Mouse (Mus musculus) hindbrain, embryonic 13.5 days (tissue): Measurements from ENCODE around the gene Tgfbr3l. TPM values are rescaled to one million over a fixed set of nuclear protein-coding genes. Genes with fewer than 3 reads are reported as not detected.

Experiments
- ATAC-seq: fragments of 200-750 bp; cut with Nextera tagmentation; 2 replicates; pipeline ENCODE4 v1.8.0; 2017; ENCODE audit warnings: moderate TSS enrichment; ENCODE audit not compliant: low FRiP score
- H3K27ac ChIP-seq: fragments of 300-500 bp; sonication (generic); 2 replicates; pipeline ENCODE4 v1.5.1; 2015; ENCODE audit warnings: inconsistent platforms, mild to moderate bottlenecking, moderate library complexity
- H3K27me3 ChIP-seq: fragments of 300-500 bp; sonication (generic); 2 replicates; pipeline ENCODE4 v1.6.1; 2015; ENCODE audit warnings: mild to moderate bottlenecking, inconsistent platforms
- H3K36me3 ChIP-seq: fragments of 300-500 bp; sonication (generic); 2 replicates; pipeline ENCODE4 v1.6.1; 2015; ENCODE audit warnings: mild to moderate bottlenecking, inconsistent platforms
- H3K4me1 ChIP-seq: fragments of 300-500 bp; sonication (generic); replicated peaks from 2 replicates; pipeline ENCODE4 v1.6.1; 2015; ENCODE audit warnings: inconsistent platforms
- H3K4me2 ChIP-seq: fragments of 300-500 bp; sonication (generic); 2 replicates; pipeline ENCODE4 v1.6.1; 2015; ENCODE audit warnings: inconsistent platforms, mild to moderate bottlenecking, moderate library complexity
- H3K4me3 ChIP-seq: fragments of 300-500 bp; sonication (generic); 2 replicates; pipeline ENCODE4 v1.5.1; 2015; ENCODE audit warnings: mild to moderate bottlenecking, inconsistent platforms
- H3K9ac ChIP-seq: fragments of 300-500 bp; sonication (generic); 2 replicates; pipeline ENCODE4 v1.6.1; 2015; ENCODE audit warnings: mild to moderate bottlenecking, inconsistent platforms
- H3K9me3 ChIP-seq: fragments of 300-500 bp; sonication (generic); 2 replicates; pipeline ENCODE4 v1.6.1; 2016; ENCODE audit warnings: inconsistent platforms
- WGBS: fragments of 180-500 bp; shearing (Covaris S2); methylation state at CpG from one replicate; pipeline ENCODE4 v1.1.7; 2015; 5-methylcytosine and 5-hydroxymethylcytosine counted together
- polyA plus RNA-seq: library from polyadenylated mRNA; unstranded; fragments of >200 nt; fragmentation: Nextera tagmentation; extraction: Ambion mirVana; gene quantifications from 2 replicates; pipeline ENCODE4 v1.2.1, GENCODE M21; 2015

Gene Tgfbr3l
- polyA plus RNA-seq, 1 experiment from 2014 or later = 5.2 TPM

DNA sequence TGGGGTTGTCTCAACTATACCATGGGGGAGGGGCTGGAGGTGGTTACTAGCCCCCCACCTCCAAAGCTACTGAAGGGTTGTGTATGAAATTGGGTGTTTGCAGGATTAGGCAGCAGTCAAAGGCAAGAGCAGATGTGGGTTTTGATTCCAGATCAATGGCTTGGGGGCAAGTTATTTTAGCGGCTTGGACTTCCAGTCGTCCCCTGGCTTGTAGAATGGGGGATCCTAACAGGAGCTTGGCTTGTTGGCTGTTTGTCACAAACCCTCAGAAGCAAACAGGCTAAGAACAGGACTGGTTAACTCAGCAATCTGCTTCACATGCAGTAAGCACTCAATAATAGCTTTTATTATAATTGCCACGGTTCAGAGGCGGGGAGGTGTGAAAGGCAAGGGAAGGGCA, 9.3 kb downstream of the Tgfbr3l start:
- ATAC-seq = no peak
- Histone ChIP-seq H3K27me3 (no peaks in the 10 kb centered on the region), H3K36me3 (peaks cover 53% of the 10 kb centered on the region), H3K4me3 (peak overlapping the region; percentile 92), H3K4me2 (peak overlapping the region; percentile 81), H3K27ac (peak overlapping the region; percentile 97), H3K9ac (peak overlapping the region; percentile 97), H3K9me3 (no peaks in the 10 kb centered on the region), H3K4me1 (peaks cover 61% of the 10 kb centered on the region)
- 73% methylated on average over 4 of the region's 4 CpGs for WGBS

DNA sequence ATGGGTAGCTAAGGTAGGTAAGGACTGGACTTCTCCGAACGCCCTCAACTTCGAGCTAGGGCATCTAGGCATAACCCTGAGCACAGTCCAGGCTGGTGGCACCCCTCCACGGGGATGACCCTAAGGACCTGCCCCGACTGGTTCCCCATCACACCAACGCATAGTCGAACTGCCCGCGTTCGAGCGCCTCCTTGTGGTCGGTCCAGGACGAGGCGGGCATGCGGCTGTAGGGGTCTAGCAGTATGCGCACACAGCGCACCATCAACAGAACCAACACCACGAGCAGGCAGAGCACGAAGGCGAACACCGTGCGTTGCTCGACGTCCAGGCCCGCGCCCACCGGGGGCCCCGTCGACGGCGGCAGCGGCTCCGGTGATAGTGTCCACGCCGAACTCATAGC, 10.2 kb downstream of the Tgfbr3l start:
- H3K4me2 ChIP-seq = peak overlapping the region; percentile 81
- peak overlapping the region; percentile 92 for H3K4me3 ChIP-seq
- H3K9me3 ChIP-seq = no peaks in the 10 kb centered on the region
- ATAC-seq = peak; percentile 58
- H3K4me1 ChIP-seq = peaks cover 57% of the 10 kb centered on the region
- H3K27ac ChIP-seq = peak overlapping the region; percentile 97
- peaks cover 62% of the 10 kb centered on the region for H3K36me3 ChIP-seq
- H3K9ac ChIP-seq = peak overlapping the region; percentile 97
- 1% methylated on average over 35 of the region's 35 CpGs for WGBS
- H3K27me3 ChIP-seq = no peaks in the 10 kb centered on the region

- peaks cover 66% of the 10 kb centered on the region for H3K36me3 ChIP-seq
- H3K4me1 ChIP-seq = peaks cover 54% of the 10 kb centered on the region
- peak overlapping the region; percentile 97 for H3K27ac ChIP-seq
- H3K4me3 ChIP-seq = peak overlapping the region; percentile 92
- peak overlapping the region; percentile 97 for H3K9ac ChIP-seq
- H3K9me3 ChIP-seq = no peaks in the 10 kb centered on the region
- peak; percentile 81 for ATAC-seq
- H3K4me2 ChIP-seq = peak overlapping the region; percentile 81
- no peaks in the 10 kb centered on the region for H3K27me3 ChIP-seq
- WGBS = under 1% methylated on average over 27 of the region's 32 CpGs
Measured at GRCm38 (mm10) chr8:4258678-4259077, 10.7 kb downstream of the Tgfbr3l start.

- peaks cover 72% of the 10 kb centered on the region for H3K36me3 ChIP-seq
- WGBS = 5% methylated on average over 25 of the region's 33 CpGs
Measured at GRCm38 (mm10) chr8:4259125-4259804, 11.3 kb downstream of the Tgfbr3l start, which contains the start of gene Ctxn1. Ctxn1 (minus strand) TSS chr8:4259274.

GRCm38 (mm10) chr8:4259805-4260170, 11.8 kb downstream of the Tgfbr3l start:
- no peak for ATAC-seq
- whole genome bisulfite sequencing = 84% methylated on average over 4 of the region's 4 CpGs

More at GRCm38 (mm10) chr8:4259125-4259804, 11.3 kb downstream of the Tgfbr3l start, which contains the start of gene Ctxn1:
- H3K4me3 ChIP-seq = peak within 1 kb of the TSS; percentile 92
- H3K9me3 ChIP-seq = no peaks in the 10 kb centered on the region
- H3K9ac ChIP-seq = peak within 1 kb of the TSS; percentile 97
- H3K4me1 ChIP-seq = peaks cover 48% of the 10 kb centered on the region
- peak; percentile 89 for ATAC-seq
- peak within 1 kb of the TSS; percentile 97 for H3K27ac ChIP-seq
- no peaks in the 10 kb centered on the region for H3K27me3 ChIP-seq
- peak within 1 kb of the TSS; percentile 81 for H3K4me2 ChIP-seq

DNA sequence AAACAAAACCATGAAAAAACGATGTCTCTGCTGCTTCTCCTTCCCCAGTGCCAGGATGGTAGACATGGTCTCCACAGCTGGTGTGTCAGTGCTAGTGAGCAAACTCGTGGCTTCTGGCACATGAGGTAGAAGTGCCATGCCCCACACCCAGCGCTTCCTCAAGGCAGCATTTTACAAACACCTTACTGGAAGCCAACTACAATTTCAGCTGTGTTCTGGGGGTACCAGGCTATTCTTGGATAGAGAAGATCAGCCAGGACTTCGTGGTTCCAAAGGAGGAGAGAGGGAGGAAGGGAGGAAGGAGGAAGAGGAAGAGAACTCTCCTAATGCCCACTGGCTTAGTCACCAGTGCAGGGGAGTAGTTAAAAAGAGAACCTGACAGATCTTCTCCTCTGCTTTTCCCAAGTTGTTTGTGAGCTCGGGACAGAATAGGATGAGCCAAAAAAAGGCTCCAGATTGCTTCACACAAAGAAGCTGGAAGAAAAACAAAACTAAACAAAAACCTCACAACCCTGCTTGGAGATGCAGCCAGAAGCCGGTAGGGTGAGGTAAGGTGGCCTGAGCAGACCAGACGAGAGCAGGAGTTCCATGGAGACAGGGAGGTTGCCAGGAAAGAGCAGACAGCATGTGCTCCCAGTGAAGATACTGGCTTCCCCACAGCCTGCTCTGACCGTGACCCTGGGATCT, 15.2 kb downstream of the Tgfbr3l start:
- no peak overlapping the region for H3K4me3 ChIP-seq
- no peak overlapping the region for H3K4me2 ChIP-seq
- H3K9ac ChIP-seq = no peak overlapping the region
- H3K27ac ChIP-seq = no peak overlapping the region
- peaks cover 11% of the 10 kb centered on the region for H3K4me1 ChIP-seq
- peaks cover 84% of the 10 kb centered on the region for H3K36me3 ChIP-seq
- H3K9me3 ChIP-seq = no peaks in the 10 kb centered on the region
- WGBS = 92% methylated on average over 8 of the region's 8 CpGs
- H3K27me3 ChIP-seq = no peaks in the 10 kb centered on the region
- no peak for ATAC-seq

More at GRCm38 (mm10) chr8:4259805-4260170, 11.8 kb downstream of the Tgfbr3l start:
- Histone ChIP-seq H3K27ac (peak overlapping the region; percentile 97), H3K4me1 (peaks cover 42% of the 10 kb centered on the region), H3K4me3 (peak overlapping the region; percentile 92), H3K36me3 (peaks cover 73% of the 10 kb centered on the region), H3K9me3 (no peaks in the 10 kb centered on the region), H3K4me2 (peak overlapping the region; percentile 81), H3K27me3 (no peaks in the 10 kb centered on the region), H3K9ac (peak overlapping the region; percentile 97)

GRCm38 (mm10) chr8:4265160-4265914, 17.3 kb downstream of the Tgfbr3l start:
- Histone ChIP-seq H3K4me1 (no peaks in the 10 kb centered on the region), H3K9ac (no peak overlapping the region), H3K36me3 (peaks cover 98% of the 10 kb centered on the region), H3K9me3 (no peaks in the 10 kb centered on the region), H3K4me3 (no peak overlapping the region), H3K4me2 (no peak overlapping the region), H3K27me3 (no peaks in the 10 kb centered on the region), H3K27ac (no peak overlapping the region)
- 94% methylated on average over 15 of the region's 15 CpGs for WGBS
- no peak for ATAC-seq

GRCm38 (mm10) chr8:4267627-4268026, 19.6 kb downstream of the Tgfbr3l start:
- H3K36me3 ChIP-seq = peaks cover 89% of the 10 kb centered on the region
- 72% methylated on average over 15 of the region's 15 CpGs for WGBS
- H3K4me2 ChIP-seq = no peak overlapping the region
- ATAC-seq = no peak
- H3K9me3 ChIP-seq = no peaks in the 10 kb centered on the region
- H3K4me3 ChIP-seq = no peak overlapping the region
- H3K27me3 ChIP-seq = no peaks in the 10 kb centered on the region
- no peaks in the 10 kb centered on the region for H3K4me1 ChIP-seq
- no peak overlapping the region for H3K9ac ChIP-seq
- H3K27ac ChIP-seq = no peak overlapping the region

- H3K36me3 ChIP-seq = peaks cover 80% of the 10 kb centered on the region
- WGBS = 93% methylated on average over 6 of the region's 6 CpGs
- H3K9me3 ChIP-seq = no peaks in the 10 kb centered on the region
- no peak overlapping the region for H3K4me2 ChIP-seq
- H3K4me3 ChIP-seq = no peak overlapping the region
- H3K9ac ChIP-seq = no peak overlapping the region
- H3K4me1 ChIP-seq = peaks cover 6% of the 10 kb centered on the region; the same call in 1 of the 2 replicates
- no peak overlapping the region for H3K27ac ChIP-seq
- ATAC-seq = no peak
- H3K27me3 ChIP-seq = no peaks in the 10 kb centered on the region
Measured at GRCm38 (mm10) chr8:4269609-4270008, 21.6 kb downstream of the Tgfbr3l start.

- under 1% methylated on average over 39 of the region's 39 CpGs for WGBS
- peak within 1 kb of the TSS; percentile 75 for H3K4me3 ChIP-seq
Measured at GRCm38 (mm10) chr8:4275275-4276110, 27.5 kb downstream of the Tgfbr3l start, which contains the start of gene Timm44. Timm44 (minus strand) TSS chr8:4275913.

DNA sequence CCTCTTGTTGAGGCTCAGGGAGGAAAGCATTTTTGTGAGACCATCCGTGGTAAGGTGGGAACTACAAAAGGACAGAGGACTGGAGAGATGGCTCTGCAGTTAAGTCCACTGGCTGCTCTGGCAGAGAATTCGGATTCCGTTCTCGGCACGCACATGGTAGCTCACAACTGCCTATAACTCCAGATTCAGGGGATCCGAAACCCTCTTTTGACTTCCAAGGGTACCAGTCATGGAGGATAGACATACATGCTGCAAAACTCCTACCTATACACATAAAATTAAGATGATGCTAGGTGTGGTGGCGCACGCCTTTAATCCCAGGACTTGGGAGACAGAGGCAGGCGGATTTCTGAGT, 28.1 kb downstream of the Tgfbr3l start:
- peak overlapping the region; percentile 89 for H3K27ac ChIP-seq

More at GRCm38 (mm10) chr8:4275275-4276110, 27.5 kb downstream of the Tgfbr3l start, which contains the start of gene Timm44:
- peak; percentile 96 for ATAC-seq
- Histone ChIP-seq H3K9ac (peak within 1 kb of the TSS; percentile 86), H3K27me3 (no peaks in the 10 kb centered on the region), H3K9me3 (no peaks in the 10 kb centered on the region), H3K27ac (peak within 1 kb of the TSS; percentile 89), H3K36me3 (peaks cover 23% of the 10 kb centered on the region), H3K4me2 (peak within 1 kb of the TSS; percentile 76), H3K4me1 (peaks cover 16% of the 10 kb centered on the region)

More for the DNA sequence above, 28.1 kb downstream of the Tgfbr3l start:
- Histone ChIP-seq H3K9me3 (no peaks in the 10 kb centered on the region), H3K4me3 (peak overlapping the region; percentile 75), H3K4me1 (peaks cover 16% of the 10 kb centered on the region), H3K9ac (peak overlapping the region; percentile 86), H3K4me2 (peak overlapping the region; percentile 76), H3K27me3 (no peaks in the 10 kb centered on the region), H3K36me3 (peaks cover 23% of the 10 kb centered on the region)
- WGBS = 28% methylated on average over 9 of the region's 9 CpGs
- ATAC-seq = no peak
